Mouse (Mus musculus) myocyte (in vitro differentiated cells): ENCODE results near the gene Rpl13a.
"Not testable (repeated sequence)": the region's sequence is repeated elsewhere in the genome, so short reads cannot be mapped to it uniquely, and the experiment has no call there.

Source experiments
- MAX ChIP-seq: IDR thresholded peaks from one replicate; pipeline ENCODE4 v1.6.1; 2011; ENCODE audit warnings: low read depth, mild to moderate bottlenecking, control low read depth
- MYOG ChIP-seq, 3 experiments: IDR thresholded peaks; one replicate each; pipeline ENCODE4 v1.6.1; 2011; ENCODE audit warnings: control low read depth in 2 of 3, low read depth in 2 of 3, mild to moderate bottlenecking in 2 of 3; ENCODE audit not compliant: insufficient read length in 2 of 3, control insufficient read depth in 1 of 3, insufficient read depth in 1 of 3
- POLR2A ChIP-seq: IDR thresholded peaks from one replicate; pipeline ENCODE4 v1.6.1; 2011; ENCODE audit warnings: low read depth, mild to moderate bottlenecking, control low read depth, moderate library complexity; ENCODE audit not compliant: insufficient read length
- POLR2AphosphoS2 ChIP-seq: IDR thresholded peaks from one replicate; pipeline ENCODE4 v1.6.1; 2011; ENCODE audit warnings: low read depth, control low read depth; ENCODE audit not compliant: insufficient read length
- REST ChIP-seq: IDR thresholded peaks from one replicate; pipeline ENCODE4 v1.6.1; 2011; ENCODE audit warnings: mild to moderate bottlenecking, control low read depth, moderate library complexity; ENCODE audit not compliant: insufficient read depth, insufficient read length
- TCF12 ChIP-seq: IDR thresholded peaks from one replicate; pipeline ENCODE4 v1.6.1; 2011; ENCODE audit warnings: mild to moderate bottlenecking, control low read depth; ENCODE audit not compliant: poor library complexity, insufficient read depth, severe bottlenecking
- TCF3 ChIP-seq: IDR thresholded peaks from one replicate; pipeline ENCODE4 v1.6.1; 2011; ENCODE audit warnings: low read depth, control low read depth; ENCODE audit not compliant: insufficient read length
- USF1 ChIP-seq: IDR thresholded peaks from one replicate; pipeline ENCODE4 v1.6.1; 2011; ENCODE audit warnings: low read depth, mild to moderate bottlenecking, control low read depth, moderate library complexity

DNA sequence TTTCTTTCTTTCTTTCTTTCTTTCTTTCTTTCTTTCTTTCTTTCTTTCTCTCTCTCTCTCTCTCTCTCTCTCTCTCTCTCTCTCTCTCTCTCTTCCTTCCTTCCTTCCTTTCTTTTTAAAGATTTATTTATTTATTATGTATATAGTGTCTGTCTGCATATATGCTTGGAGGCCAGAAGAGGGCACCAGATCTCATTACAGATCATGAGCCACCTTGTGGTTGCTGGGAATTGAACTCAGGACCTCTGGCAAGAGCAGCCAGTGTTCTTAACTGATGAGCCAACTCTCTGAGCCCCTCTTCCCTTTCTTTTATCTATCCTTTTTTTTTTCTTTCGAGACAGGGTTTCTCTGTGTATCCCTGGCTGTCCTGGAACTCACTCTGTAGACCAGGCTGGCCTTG, 45.2 kb upstream of the Rpl13a start:
- not testable (repeated sequence) for TF ChIP-seq POLR2A; MAX; REST; MYOG (IDR thresholded peaks at IDR 0.05; ENCODE audit: control insufficient read depth in 1 of 3, insufficient read depth in 1 of 3, insufficient read length in 2 of 3, low read depth in 2 of 3); USF1; TCF12; TCF3; POLR2AphosphoS2
